Mouse (Mus musculus): Measurements from ENCODE around the gene Fasl. TPM values are rescaled to one million over a fixed set of nuclear protein-coding genes. Genes with fewer than 3 reads are reported as not detected.

The Fasl gene
- polyA plus RNA-seq (2012; rRNA removed), result 0.30 and 0.50 TPM in 2 replicates

DNA sequence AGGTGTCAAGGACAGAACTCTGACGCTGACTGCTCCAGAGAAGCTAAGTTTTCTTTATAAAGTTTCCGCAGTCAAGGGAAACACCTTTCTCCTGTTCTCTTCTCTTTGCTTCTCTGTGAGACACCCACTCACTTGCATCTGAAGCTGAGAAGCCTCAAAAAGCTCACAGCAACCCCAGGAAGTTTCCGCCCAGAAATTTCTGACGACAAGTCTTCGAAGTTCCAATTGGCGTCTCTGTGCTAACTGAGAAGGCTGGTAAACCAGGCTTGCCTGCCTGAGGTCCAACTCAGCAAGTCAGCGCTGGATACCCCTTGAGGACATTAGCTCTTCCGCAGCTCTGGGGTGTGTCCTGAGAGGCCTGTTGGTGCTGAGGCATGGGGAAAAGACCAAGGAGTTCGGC, at the start of gene Fasl:
Fasl (minus strand) TSS at position 157 of the 400 bp plus-strand sequence.
- DNase-seq (ENCODE audit: low spot score), result no peak

DNA sequence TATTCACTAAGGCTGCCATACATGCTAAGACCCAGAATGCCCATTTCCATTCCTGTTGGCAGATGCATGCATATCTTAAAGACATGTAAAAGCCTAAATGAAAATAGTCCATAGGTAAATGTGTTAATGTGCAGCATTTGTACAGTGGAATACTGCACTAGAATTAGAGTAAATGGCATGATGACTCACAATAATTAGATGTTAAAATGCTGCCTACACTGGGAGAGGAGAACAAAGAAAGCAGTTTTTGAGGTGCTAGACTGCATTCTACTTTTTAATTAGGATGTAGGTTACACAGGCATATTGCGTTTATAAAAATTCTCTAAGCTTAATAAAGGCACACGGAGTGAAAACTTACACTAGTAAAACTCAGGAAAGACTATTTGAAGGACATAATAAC, 38.4 kb upstream of the Fasl start:
- no peak for DNase-seq (ENCODE audit: low spot score)

DNA sequence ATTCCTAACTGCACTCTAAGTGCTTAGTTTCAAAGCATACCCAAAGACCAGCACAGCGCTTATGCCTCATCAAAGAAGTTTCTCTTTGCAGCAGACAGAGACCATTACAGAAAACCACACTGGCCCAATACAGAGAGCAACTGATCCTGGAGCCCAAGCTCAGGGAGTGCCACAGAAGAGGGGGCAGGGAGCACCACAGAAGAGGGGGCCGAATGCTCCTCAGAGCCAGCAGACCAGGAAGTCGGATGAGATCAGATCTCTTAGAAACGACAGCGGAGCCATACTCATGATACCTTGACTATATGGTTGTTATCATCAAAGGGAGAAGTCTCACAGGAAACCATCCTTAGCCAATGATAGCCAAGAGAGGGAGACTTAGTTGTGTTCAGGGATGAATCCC, 21.1 kb upstream of the Fasl start:
- DNase-seq (ENCODE audit: low spot score), result no peak

DNA sequence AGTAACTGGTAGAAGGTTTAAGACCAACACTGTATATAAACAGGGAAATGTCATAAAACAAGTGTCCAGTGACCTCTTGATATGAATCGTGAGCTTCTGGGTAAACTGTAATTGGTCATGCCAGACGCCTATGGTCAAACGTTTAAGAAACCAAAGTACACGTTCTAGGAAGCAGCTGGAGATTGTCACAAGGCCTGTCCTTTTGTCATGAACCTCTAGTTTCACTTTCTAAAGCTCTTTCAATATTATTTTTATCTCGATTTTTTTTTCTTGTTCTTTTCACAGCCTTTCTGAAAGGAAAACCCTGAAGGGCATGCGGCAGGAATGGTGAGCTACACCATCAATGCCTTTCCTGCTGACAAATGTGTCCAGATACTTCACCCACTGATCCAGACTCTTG, 20.7 kb upstream of the Fasl start:
- no peak for DNase-seq (ENCODE audit: low spot score)

DNA sequence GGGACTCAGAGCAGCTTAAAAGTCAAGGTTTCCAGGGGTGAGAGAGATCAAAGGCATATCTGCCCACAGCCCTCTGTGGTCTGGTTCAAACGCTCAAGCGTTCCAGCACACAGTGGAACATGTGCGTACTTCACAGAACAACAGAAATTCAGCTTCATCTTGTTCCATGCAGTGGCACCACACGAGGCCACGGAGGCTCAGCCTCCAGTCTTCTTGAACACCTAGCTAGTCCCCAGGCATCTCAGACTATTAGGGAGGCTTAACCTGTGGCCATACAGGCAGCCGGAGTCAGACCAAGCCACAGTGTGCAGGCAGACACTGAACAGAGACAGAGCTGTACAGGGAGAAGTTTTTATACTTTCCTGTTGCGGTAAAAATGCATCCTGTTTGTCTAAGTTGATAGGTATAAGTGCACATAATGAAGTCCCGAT, 16.3 kb upstream of the Fasl start:
- no peak for DNase-seq (ENCODE audit: low spot score)

DNA sequence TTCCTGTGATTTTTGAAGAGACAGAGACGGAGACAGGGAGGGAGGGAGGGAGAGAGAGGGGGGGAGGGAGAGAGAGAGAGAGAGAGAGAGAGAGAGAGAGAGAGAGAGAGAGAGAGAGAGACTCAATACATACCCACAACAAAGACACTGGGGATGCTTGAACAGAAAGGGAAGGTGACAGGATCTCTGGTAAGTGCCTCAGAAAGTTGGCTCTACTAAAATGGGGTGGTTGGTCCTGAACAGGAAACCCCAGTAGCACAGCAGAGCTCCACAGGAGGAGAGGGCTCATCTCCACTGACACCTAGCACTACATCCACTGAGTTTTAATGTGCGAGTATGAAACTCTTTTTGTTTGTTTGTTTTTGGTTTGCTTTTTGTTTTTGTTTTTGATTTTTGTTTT, 13.0 kb upstream of the Fasl start:
- DNase-seq (ENCODE audit: low spot score), result no peak

DNA sequence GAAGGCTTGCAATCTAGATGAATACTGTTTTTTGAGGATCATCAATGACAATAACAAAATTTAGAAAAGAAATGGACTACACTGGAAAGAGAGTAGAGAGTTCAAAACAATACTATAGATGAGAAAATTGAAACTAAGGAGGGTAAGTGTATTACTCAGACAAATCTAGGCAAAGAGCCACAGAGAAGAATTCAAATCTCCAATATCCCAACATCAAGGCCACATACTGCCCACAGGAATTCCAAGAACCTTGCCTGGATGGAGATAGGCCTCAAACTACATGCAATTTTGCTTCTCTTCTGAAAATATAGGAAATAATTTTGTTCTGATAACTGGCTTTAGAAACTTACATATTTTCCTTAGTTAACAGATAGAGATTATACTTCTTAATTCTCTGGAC, 12.0 kb upstream of the Fasl start:
- no peak for DNase-seq (ENCODE audit: low spot score)

DNA sequence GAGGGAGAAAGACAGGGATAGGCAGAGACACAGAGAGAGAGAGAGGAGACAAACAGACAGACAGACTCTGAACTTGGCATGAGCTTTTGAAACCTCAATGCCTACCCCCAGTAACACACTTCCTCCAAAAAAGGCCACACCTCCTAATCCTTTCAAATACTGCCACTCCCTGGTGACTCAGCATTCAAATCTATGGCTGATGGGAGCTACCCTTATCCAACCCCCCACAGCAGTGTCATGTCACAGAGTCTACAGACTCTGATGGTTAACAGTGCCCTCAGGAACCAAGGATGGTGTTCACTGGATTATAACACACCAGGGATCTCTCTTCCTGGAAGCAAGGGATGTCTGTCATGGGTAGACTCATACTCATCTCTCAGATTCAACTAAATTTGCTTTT, 11.5 kb upstream of the Fasl start:
- DNase-seq (ENCODE audit: low spot score), result no peak

DNA sequence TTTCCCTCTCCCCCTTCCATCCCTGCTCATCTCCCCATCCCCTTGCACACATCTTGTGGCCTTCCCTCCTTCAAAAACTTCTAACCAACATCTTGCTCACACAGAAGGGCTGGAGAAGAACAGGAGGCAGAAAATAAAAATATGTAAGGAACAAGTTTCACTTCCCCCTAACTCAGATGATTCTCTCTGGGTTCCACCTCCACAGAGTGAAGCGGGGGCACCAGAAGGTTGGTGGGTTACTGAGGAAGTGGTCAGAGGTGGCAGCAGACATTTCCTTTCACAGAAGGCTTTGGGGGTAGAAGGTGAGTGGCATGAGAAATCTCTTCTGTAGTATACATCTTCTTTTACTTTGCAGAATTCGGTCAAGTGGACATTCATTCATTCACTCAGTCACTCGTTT, 10.6 kb upstream of the Fasl start:
- no peak for DNase-seq (ENCODE audit: low spot score)

DNA sequence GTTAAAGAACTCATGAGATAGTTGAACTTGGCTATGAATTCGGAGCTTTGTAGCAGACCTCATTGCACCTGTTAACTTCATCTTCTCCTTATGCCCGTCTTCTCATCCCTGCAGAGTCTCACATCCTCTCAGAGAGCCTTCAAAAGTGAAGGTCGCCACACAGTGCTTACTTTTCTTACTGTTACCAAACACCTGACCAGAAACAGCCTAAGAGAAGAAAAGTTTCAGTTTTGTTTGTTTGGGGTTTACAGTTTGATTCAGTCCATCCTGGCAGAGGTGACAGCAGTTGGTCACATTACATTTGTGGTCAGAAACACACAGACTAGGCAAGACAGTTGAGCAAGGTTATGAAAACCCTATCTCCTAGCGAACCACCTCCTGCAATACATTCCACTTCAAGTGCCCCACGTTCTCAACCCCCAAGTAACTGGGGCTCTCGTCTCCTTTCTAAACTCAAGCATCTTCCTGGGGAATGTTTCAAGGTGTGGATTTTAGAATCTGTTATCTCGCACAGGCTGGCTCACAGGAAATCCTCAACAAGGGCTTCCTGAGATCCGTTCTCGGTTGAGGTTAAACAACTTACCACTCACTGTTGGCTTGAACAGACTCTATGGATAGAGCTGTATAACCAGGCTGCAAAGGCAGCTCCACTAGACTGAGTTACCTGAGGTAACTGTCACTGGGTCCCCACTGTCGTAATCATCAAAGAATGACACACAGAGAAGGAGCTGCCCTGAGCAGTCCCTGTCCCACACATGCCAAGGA, 6.3 kb upstream of the Fasl start:
- no peak for DNase-seq (ENCODE audit: low spot score)

DNA sequence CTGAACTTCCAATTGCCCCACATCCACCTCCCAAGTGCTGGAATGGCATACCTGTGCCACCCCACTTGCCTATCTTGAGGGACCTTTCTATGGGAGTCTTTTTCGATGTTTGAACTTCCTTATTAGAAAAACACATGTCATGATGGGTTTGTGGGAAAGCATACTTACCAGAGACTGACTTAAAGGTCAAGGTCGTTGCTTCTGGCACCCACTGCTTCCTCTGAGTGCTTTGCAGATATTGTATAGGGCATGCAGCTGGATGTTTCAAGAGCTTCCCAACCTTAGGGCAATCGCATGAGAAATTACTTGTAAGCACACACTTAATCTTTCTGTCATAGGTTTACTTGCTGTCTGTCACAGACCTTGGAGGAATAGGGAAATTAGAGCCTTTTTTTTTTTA, 5.0 kb upstream of the Fasl start:
- no peak for DNase-seq (ENCODE audit: low spot score)

DNA sequence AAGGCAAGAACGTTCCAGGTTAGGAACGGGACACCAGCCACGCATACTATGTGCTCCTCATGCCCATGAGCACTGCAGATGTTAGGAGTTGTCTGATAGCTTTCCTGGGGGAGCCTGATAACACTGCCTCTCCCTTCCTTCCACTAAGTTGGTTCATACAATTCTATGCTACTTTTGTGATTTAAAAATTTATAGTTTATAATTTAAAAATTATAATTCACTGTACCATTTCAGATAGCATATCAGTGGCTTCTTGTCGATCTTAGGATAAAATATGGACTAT, 4.3 kb upstream of the Fasl start:
- no peak for DNase-seq (ENCODE audit: low spot score)

DNA sequence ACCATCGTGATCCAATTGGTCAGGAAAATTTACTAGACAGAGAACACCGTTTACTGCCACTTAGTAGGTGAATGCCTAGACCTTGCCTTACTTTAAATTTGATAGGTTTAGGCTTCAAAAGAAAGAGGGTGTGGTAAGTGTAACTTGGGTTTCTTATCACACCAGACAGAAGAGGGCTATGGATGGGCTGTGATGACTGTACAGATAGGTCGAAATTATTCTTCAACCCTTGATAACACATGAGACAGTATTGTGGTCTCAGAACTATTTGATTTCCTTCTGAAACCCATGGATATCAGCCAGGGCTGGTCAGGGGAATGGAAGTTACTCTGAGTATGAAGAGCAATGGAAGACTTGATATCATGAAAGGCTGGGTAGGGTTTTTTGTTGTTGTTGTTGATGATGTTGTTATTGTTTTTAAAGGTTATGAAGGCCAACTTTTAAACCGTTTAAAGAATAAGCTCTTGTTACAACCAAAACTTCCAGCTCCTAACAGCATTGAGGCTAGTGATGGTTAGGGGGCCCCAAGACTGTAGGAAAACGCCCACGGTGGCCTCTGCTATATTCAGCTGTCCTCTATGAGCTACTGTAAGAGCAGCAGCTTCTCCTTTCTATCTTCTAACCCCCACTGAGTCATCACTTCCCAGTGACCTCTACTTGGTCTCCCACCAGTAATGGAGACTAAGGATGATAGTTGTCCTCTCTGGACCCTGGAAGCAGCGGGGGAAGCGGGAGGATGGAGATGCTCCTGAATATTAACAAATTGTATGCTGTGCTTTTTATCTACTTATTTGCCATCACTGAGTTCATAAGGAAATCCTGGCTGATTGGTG, 3.8 kb upstream of the Fasl start:
- no peak for DNase-seq (ENCODE audit: low spot score)

DNA sequence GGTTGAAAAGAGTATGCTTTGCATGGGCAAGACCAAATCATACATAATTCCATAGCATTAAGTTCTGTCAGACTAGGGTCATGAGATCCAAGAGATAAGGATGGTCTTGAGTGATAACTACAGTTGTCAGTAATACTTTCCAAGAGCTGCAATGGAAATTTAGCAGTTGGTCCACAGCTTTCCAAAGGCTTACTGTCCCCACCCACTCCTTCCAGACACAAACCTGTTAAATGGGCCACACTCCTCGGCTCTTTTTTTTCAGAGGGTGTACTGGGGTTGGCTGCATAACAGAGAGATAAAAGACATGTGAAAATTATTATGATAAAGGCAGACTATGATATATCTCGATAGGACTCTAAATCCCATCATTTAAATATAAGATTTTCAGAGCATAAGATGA, 5.6 kb downstream of the Fasl start:
- DNase-seq (ENCODE audit: low spot score), result no peak

DNA sequence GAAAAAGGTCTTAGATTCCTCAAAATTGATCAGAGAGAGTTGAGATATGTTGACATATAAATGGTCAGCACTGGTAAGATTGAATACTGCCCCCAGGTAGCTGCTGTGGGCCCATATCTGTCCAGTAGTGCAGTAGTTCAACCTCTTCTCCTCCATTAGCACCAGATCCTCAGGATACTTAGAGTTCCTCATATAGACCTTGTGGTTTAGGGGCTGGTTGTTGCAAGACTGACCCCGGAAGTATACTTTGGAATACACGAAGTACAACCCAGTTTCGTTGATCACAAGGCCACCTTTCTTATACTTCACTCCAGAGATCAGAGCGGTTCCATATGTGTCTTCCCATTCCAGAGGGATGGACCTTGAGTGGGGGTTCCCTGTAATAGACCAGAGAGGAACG, 6.7 kb downstream of the Fasl start:
- no peak for DNase-seq (ENCODE audit: low spot score)

DNA sequence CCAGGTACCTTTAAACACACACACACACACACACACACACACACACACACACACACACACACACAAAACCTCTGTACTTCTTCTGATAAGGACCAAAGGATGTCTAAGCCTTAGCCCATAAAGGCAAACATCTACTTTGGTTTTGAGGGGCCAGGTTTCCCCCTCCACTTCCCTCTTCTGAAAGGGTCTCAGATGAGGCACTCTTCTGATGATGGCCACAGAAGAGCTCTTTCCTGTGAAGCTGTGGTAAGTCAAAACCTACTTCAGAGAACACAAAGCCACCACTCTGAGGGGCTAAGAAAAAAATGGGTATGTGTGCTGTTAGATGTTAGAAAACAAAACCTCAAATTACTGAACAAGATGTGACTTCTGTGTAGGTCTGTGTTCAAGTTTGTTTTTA, 9.2 kb downstream of the Fasl start:
- no peak for DNase-seq (ENCODE audit: low spot score)

DNA sequence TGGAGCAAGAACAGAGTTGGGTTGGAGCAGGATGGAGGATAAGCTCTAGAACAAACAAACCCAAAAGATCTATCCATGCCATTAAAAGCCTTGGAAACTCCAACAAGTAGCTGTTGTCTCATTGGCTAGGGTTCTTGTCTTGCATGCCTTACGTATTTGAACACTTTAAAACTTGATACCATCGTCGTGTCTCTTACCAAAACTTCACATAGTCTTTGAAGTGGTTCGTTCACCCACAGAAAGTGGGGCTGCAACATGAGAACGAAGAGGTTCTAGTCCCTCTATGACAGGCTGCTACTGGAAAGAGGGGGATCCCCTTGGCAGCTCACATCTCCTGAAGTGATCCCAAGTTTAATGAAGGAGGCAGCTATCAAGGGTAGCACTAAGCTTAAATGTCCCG, 13.1 kb downstream of the Fasl start:
- no peak for DNase-seq (ENCODE audit: low spot score)

DNA sequence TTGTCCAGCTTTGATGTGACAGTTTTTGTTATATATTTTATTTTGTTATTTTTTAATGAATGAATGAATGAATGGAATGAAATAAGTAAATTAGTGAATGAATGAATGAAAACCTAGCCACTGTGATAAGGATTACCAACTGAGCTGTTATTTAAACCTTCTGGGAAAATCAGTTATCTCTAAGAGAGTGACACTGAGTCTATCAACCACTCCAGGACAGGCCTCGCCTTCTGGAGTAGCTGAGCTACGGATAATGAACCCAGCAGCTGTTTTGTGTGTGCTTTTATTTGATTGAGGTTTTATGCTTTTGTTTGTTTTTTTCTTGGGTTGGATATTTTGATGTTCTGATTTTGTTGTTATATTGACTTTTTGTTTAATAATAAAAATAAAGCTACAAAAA, 17.0 kb downstream of the Fasl start:
- no peak for DNase-seq (ENCODE audit: low spot score)

DNA sequence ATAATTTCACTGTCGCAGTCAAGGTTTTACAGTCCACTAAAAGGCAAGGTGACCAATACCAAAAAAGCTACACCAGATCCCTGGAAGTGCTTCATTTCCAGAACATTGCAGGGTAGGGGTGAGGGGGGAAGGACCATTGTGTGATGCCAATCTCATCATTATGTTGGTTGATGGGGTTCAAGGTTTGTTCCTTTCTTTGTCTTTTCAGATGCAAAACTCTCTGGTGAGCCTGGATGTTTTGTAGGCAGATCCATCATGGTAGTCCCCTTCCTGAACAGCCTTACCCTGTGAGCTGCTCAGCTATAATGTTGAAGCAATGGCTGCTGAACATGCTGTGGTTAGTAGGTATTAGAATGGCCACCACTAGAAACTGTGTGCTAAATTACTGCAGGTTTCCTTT, 19.0 kb downstream of the Fasl start:
- DNase-seq (ENCODE audit: low spot score), result no peak

DNA sequence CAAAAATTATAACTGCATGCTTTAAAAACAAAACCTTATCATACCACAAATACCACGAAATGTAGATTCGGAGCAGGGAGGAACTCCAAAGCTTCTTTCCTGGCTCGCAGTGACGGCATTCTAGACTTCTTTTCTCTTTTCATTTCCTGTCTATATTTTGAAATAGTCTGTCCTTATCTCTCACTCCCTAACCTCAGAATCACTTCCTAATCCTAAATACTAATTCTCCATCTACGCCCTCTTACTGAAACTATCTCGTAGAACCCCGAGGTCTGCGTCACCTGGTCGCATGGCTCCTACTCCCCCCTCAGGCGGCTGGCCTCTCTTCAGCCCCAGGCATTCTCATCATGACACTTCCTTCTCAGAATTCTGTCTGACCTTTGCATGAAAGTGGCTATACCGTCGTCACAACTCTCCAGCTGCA, 21.2 kb downstream of the Fasl start:
- DNase-seq (ENCODE audit: low spot score), result no peak

DNA sequence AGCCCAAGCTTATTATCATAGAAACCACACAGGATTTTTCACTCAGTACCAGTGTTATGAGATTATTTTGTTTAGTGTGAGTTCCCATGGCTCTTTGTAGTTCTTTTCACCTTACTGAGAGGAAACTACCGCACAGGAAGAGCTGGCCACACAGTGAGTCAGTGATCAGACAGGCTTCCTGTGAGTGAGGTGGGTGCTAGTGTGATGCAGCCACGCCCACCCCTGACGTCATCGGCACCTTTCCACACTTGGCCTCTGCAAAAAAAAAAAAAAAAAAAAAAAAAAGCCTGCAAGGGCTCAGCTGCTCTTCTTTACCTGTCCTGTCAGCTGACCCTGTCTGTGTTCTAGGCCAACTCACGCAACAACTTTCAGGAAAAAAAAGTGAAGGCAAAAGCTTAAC, 21.6 kb downstream of the Fasl start:
- DNase-seq (ENCODE audit: low spot score), result no peak

DNA sequence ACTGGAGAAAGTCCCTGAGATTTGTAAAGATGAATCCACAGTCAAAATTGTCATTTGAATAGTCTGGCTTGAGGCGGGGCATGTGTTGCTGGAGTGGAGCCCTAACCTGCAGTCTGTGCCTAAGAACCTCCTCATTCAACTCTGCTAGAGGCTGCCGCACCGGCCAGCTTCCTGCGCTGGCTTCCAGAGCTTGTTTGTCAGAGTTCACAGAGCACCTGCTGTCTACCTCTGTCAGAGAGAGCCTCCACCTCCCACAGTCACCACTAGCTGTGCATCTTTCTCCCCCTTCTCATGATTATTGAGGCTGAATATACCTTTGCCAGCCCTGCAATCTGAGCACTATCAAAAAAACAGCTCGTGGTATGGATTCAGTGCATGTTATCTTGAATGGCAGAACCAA, 22.4 kb downstream of the Fasl start:
- DNase-seq (ENCODE audit: low spot score), result no peak

DNA sequence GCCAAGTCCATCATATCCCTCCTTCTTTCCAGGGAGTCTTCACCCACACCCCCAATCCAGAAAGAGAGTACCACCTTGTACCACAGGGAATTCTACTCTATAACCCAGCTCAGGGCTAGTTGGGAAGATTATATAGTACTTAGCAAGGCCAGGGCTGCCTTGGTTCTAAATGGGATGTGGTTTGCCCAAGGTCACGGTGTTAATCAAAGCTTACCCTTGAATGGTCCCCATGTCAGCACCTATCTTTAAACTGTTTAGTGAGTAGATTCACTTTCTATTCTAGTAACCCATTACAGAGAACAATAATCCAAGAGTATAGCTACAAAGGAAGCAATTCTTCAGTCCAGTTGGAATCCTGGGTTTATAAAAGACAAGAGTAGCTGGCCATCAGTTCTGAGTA, 23.3 kb downstream of the Fasl start:
- DNase-seq (ENCODE audit: low spot score), result no peak

DNA sequence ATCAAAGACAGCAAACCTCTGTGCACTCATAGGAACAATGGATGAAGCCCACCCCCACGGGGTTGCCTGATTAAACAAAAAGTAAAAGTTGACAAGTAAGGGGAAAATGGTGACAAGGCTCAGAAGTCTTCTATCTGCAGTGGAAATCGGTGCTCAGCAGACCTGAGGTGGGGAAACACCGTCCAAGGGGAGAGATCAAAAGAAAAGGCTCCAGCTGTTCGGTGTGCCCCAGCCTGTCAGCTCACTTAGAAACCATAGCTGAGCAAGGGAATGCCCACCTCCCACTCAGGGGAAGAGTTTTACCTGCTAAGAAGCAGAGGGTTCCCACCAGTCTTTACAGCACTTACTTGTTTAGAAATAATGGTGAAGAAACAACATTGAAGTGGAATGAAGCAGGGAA, 26.7 kb downstream of the Fasl start:
- no peak for DNase-seq (ENCODE audit: low spot score)
